Mouse (Mus musculus): ENCODE results near the gene Cbx1. TPM values are rescaled to one million over a fixed set of nuclear protein-coding genes. Genes with fewer than 3 reads are reported as not detected.

The Cbx1 gene
- polyA plus RNA-seq, 1 experiment from 2014 or later: 175 TPM

GRCm38 (mm10) chr11:96762742-96763470 lies 26.0 kb upstream of the Cbx1 start:
- H3K9ac ChIP-seq: no peak overlapping the region
- H3K4me2 ChIP-seq: no peak overlapping the region
- 74% methylated on average over 15 of the region's 15 CpGs for WGBS
- H3K9me3 ChIP-seq (replicated peaks): no peaks in the 10 kb centered on the region
- no peak for ATAC-seq
- H3K4me1 ChIP-seq: peaks cover 42% of the 10 kb centered on the region
- no peak overlapping the region for H3K27ac ChIP-seq
- 0 out of 2 replicates have a peak, but pooled peaks cover 4% of the 10 kb centered on the region for H3K27me3 ChIP-seq
- H3K36me3 ChIP-seq (ENCODE audit: poor library complexity, severe bottlenecking): peaks cover 3% of the 10 kb centered on the region
- no peak overlapping the region for H3K4me3 ChIP-seq

GRCm38 (mm10) chr11:96764511-96765350 lies 24.2 kb upstream of the Cbx1 start:
- H3K36me3 ChIP-seq (ENCODE audit: poor library complexity, severe bottlenecking): peaks cover 21% of the 10 kb centered on the region
- WGBS: 32% methylated on average over 13 of the region's 13 CpGs
- H3K9ac ChIP-seq: peak overlapping the region; percentile 17; the same call in 1 of the 2 replicates
- H3K4me3 ChIP-seq: no peak overlapping the region
- no peaks in the 10 kb centered on the region for H3K27me3 ChIP-seq
- H3K27ac ChIP-seq: peak overlapping the region; percentile 49; the same call in 1 of the 2 replicates
- peaks cover 49% of the 10 kb centered on the region for H3K4me1 ChIP-seq
- ATAC-seq: peak; percentile 44; the same call in 1 of the 2 replicates
- H3K9me3 ChIP-seq (replicated peaks): no peaks in the 10 kb centered on the region
- H3K4me2 ChIP-seq: peak overlapping the region; percentile 13; the same call in 1 of the 2 replicates

GRCm38 (mm10) chr11:96765645-96766044 lies 23.3 kb upstream of the Cbx1 start:
- 85% methylated on average over 7 of the region's 7 CpGs for WGBS
- no peaks in the 10 kb centered on the region for H3K9me3 ChIP-seq (replicated peaks)
- no peak overlapping the region for H3K4me3 ChIP-seq
- H3K9ac ChIP-seq: no peak overlapping the region
- H3K4me2 ChIP-seq: no peak overlapping the region
- H3K27me3 ChIP-seq: no peaks in the 10 kb centered on the region
- no peak for ATAC-seq
- H3K27ac ChIP-seq: no peak overlapping the region
- H3K36me3 ChIP-seq (ENCODE audit: poor library complexity, severe bottlenecking): peaks cover 31% of the 10 kb centered on the region
- peaks cover 49% of the 10 kb centered on the region for H3K4me1 ChIP-seq

- peaks cover 49% of the 10 kb centered on the region for H3K4me1 ChIP-seq
- no peaks in the 10 kb centered on the region for H3K27me3 ChIP-seq
- H3K4me2 ChIP-seq: no peak overlapping the region; the same call in 1 of the 2 replicates
- whole genome bisulfite sequencing: 66% methylated on average over 12 of the region's 12 CpGs
- H3K36me3 ChIP-seq (ENCODE audit: poor library complexity, severe bottlenecking): peaks cover 40% of the 10 kb centered on the region
- H3K27ac ChIP-seq: peak overlapping the region; percentile 85
- no peak overlapping the region for H3K9ac ChIP-seq
- H3K9me3 ChIP-seq (replicated peaks): no peaks in the 10 kb centered on the region
- ATAC-seq: no peak
- H3K4me3 ChIP-seq: no peak overlapping the region
Measured at GRCm38 (mm10) chr11:96766555-96766954, 22.4 kb upstream of the Cbx1 start.

- no peak overlapping the region; the same call in 1 of the 2 replicates for H3K4me2 ChIP-seq
- WGBS: 15% methylated on average over 7 of the region's 7 CpGs
Measured at GRCm38 (mm10) chr11:96767096-96767495, 21.8 kb upstream of the Cbx1 start.

GRCm38 (mm10) chr11:96768240-96768639 lies 20.7 kb upstream of the Cbx1 start:
- H3K9me3 ChIP-seq (replicated peaks): no peaks in the 10 kb centered on the region
- ATAC-seq: no peak
- peak overlapping the region; percentile 46; the same call in 1 of the 2 replicates for H3K9ac ChIP-seq
- peak overlapping the region; percentile 85 for H3K27ac ChIP-seq
- peaks cover 44% of the 10 kb centered on the region for H3K4me1 ChIP-seq
- no peak overlapping the region for H3K4me3 ChIP-seq
- peaks cover 56% of the 10 kb centered on the region for H3K36me3 ChIP-seq (ENCODE audit: poor library complexity, severe bottlenecking)
- no peaks in the 10 kb centered on the region for H3K27me3 ChIP-seq
- 67% methylated on average over 9 of the region's 9 CpGs for WGBS
- no peak overlapping the region for H3K4me2 ChIP-seq

More at GRCm38 (mm10) chr11:96767096-96767495, 21.8 kb upstream of the Cbx1 start:
- Histone ChIP-seq H3K4me3 (no peak overlapping the region), H3K36me3 (ENCODE audit: poor library complexity, severe bottlenecking) (peaks cover 45% of the 10 kb centered on the region), H3K9ac (peak overlapping the region; percentile 46; the same call in 1 of the 2 replicates), H3K27me3 (no peaks in the 10 kb centered on the region), H3K9me3 (replicated peaks) (no peaks in the 10 kb centered on the region), H3K27ac (peak overlapping the region; percentile 85), H3K4me1 (peaks cover 49% of the 10 kb centered on the region)
- ATAC-seq: peak; percentile 82

GRCm38 (mm10) chr11:96771274-96771975 lies 17.5 kb upstream of the Cbx1 start:
- H3K27me3 ChIP-seq: no peaks in the 10 kb centered on the region
- no peaks in the 10 kb centered on the region for H3K9me3 ChIP-seq (replicated peaks)
- H3K4me2 ChIP-seq: no peak overlapping the region
- H3K36me3 ChIP-seq (ENCODE audit: poor library complexity, severe bottlenecking): peaks cover 67% of the 10 kb centered on the region
- no peak for ATAC-seq
- H3K27ac ChIP-seq: no peak overlapping the region
- H3K4me3 ChIP-seq: no peak overlapping the region
- H3K9ac ChIP-seq: no peak overlapping the region
- H3K4me1 ChIP-seq: peaks cover 39% of the 10 kb centered on the region
- 97% methylated on average over 9 of the region's 9 CpGs for WGBS

GRCm38 (mm10) chr11:96772413-96772812 lies 16.5 kb upstream of the Cbx1 start:
- 91% methylated on average over 9 of the region's 9 CpGs for WGBS
- Histone ChIP-seq H3K9ac (no peak overlapping the region), H3K27ac (no peak overlapping the region), H3K4me1 (peaks cover 36% of the 10 kb centered on the region), H3K27me3 (no peaks in the 10 kb centered on the region), H3K36me3 (ENCODE audit: poor library complexity, severe bottlenecking) (peaks cover 67% of the 10 kb centered on the region), H3K4me3 (no peak overlapping the region), H3K9me3 (replicated peaks) (no peaks in the 10 kb centered on the region), H3K4me2 (no peak overlapping the region)
- ATAC-seq: no peak

- Histone ChIP-seq H3K4me2 (no peak overlapping the region), H3K27ac (no peak overlapping the region)
- 85% methylated on average over 3 of the region's 3 CpGs for WGBS
Measured at GRCm38 (mm10) chr11:96774536-96774935, 14.4 kb upstream of the Cbx1 start.

GRCm38 (mm10) chr11:96775063-96775462 lies 13.9 kb upstream of the Cbx1 start:
- WGBS: 82% methylated on average over 8 of the region's 8 CpGs
- Histone ChIP-seq H3K27ac (no peak overlapping the region), H3K4me2 (no peak overlapping the region)

More at GRCm38 (mm10) chr11:96774536-96774935, 14.4 kb upstream of the Cbx1 start:
- H3K9me3 ChIP-seq (replicated peaks): no peaks in the 10 kb centered on the region
- H3K4me3 ChIP-seq: no peak overlapping the region
- H3K36me3 ChIP-seq (ENCODE audit: poor library complexity, severe bottlenecking): peaks cover 48% of the 10 kb centered on the region
- H3K27me3 ChIP-seq: no peaks in the 10 kb centered on the region
- no peak overlapping the region for H3K9ac ChIP-seq
- peaks cover 25% of the 10 kb centered on the region for H3K4me1 ChIP-seq
- no peak for ATAC-seq

GRCm38 (mm10) chr11:96775665-96776064 lies 13.3 kb upstream of the Cbx1 start:
- Histone ChIP-seq H3K4me3 (no peak overlapping the region), H3K36me3 (ENCODE audit: poor library complexity, severe bottlenecking) (peaks cover 37% of the 10 kb centered on the region), H3K27me3 (no peaks in the 10 kb centered on the region), H3K4me1 (peaks cover 25% of the 10 kb centered on the region), H3K9ac (no peak overlapping the region), H3K4me2 (peak overlapping the region; percentile 7; the same call in 1 of the 2 replicates), H3K9me3 (replicated peaks) (no peaks in the 10 kb centered on the region), H3K27ac (no peak overlapping the region)
- 76% methylated on average over 7 of the region's 7 CpGs for WGBS
- no peak for ATAC-seq

More at GRCm38 (mm10) chr11:96775063-96775462, 13.9 kb upstream of the Cbx1 start:
- Histone ChIP-seq H3K9ac (no peak overlapping the region), H3K9me3 (replicated peaks) (no peaks in the 10 kb centered on the region), H3K4me1 (peaks cover 25% of the 10 kb centered on the region), H3K36me3 (ENCODE audit: poor library complexity, severe bottlenecking) (peaks cover 43% of the 10 kb centered on the region), H3K4me3 (no peak overlapping the region), H3K27me3 (no peaks in the 10 kb centered on the region)
- no peak for ATAC-seq

All from forebrain, embryonic 13.5 days (tissue).